Mouse (Mus musculus) Muller cell, postnatal 12 days (primary cell): ENCODE results near the gene Akap13.
A peak's percentile ranks its signal among the peaks of the same experiment; 100 is the strongest.

Source experiments
- DNase-seq: peaks from one replicate; pipeline ENCODE4 v3.0.0-alpha.2; 2015; ENCODE audit errors: inconsistent ontology term

Gene Akap13

GRCm38 (mm10) chr7:75515472-75515871, 60.1 kb downstream of the Akap13 start:
- no peak for DNase-seq

GRCm38 (mm10) chr7:75516716-75517619, 61.6 kb downstream of the Akap13 start:
- DNase-seq: no peak

- peak; percentile 29 for DNase-seq
These were observed 65.2 kb downstream of the Akap13 start for GRCm38 (mm10) chr7:75520531-75520930.

GRCm38 (mm10) chr7:75521199-75521598, 65.9 kb downstream of the Akap13 start:
- DNase-seq: peak; percentile 66

- DNase-seq: no peak
These were observed 66.9 kb downstream of the Akap13 start for GRCm38 (mm10) chr7:75522226-75522625.

- no peak for DNase-seq
These were observed 69.6 kb downstream of the Akap13 start for GRCm38 (mm10) chr7:75524789-75525569.

GRCm38 (mm10) chr7:75525716-75526401, 70.5 kb downstream of the Akap13 start:
- no peak for DNase-seq

- DNase-seq: no peak
These were observed 73.4 kb downstream of the Akap13 start for GRCm38 (mm10) chr7:75528751-75529150.

GRCm38 (mm10) chr7:75529857-75530437, 74.6 kb downstream of the Akap13 start:
- DNase-seq: no peak

GRCm38 (mm10) chr7:75530642-75531041, 75.3 kb downstream of the Akap13 start:
- no peak for DNase-seq

- DNase-seq: no peak
These were observed 77.7 kb downstream of the Akap13 start for GRCm38 (mm10) chr7:75533079-75533478.

- no peak for DNase-seq
These were observed 81.0 kb downstream of the Akap13 start for GRCm38 (mm10) chr7:75536298-75536697.

GRCm38 (mm10) chr7:75537567-75537966, 82.2 kb downstream of the Akap13 start:
- DNase-seq: no peak

- DNase-seq: no peak
These were observed 83.2 kb downstream of the Akap13 start for GRCm38 (mm10) chr7:75538513-75538912.

- DNase-seq: no peak
These were observed 83.8 kb downstream of the Akap13 start for GRCm38 (mm10) chr7:75539168-75539567.

- DNase-seq: no peak
These were observed 94.5 kb downstream of the Akap13 start for GRCm38 (mm10) chr7:75549856-75550255.

- no peak for DNase-seq
These were observed 95.5 kb downstream of the Akap13 start for GRCm38 (mm10) chr7:75550791-75551336.

GRCm38 (mm10) chr7:75553002-75553666, 97.8 kb downstream of the Akap13 start:
- DNase-seq: no peak

GRCm38 (mm10) chr7:75553667-75554045, 98.3 kb downstream of the Akap13 start:
- no peak for DNase-seq

- no peak for DNase-seq
These were observed 98.7 kb downstream of the Akap13 start for GRCm38 (mm10) chr7:75554065-75554464.

- DNase-seq: no peak
These were observed 100.6 kb downstream of the Akap13 start for GRCm38 (mm10) chr7:75555940-75556339.
